In the genomic region with DNA sequence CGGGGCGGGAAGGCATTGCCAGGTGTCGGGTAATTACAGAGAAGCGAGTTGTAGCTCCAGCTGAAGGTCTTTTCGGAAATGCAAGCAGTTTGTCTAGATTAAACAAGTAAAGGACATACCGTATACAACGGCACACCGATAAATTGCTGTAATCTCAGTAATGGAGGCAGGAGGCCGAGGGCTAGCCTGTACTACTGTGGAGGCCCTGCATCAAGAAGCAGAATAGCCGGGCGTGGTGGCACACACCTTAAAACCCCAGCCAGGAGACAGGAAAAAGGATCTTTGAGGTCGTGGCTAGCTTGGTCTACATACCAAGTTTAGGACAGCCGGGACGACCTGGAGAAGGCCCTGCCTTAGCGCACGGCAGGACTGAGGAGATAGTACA, we compare ENCODE assay signal across 8 mouse cellular contexts. TPM values are rescaled to one million over a fixed set of nuclear protein-coding genes. Genes with fewer than 3 reads are reported as not detected.
DNase-seq lines count a peak whose midpoint lies in the region; ATAC-seq and TF ChIP-seq lines count a peak whose summit lies in the region.

No protein-coding gene starts in this region.

- no peak for TF ChIP-seq CTCF in kidney, postnatal 0 days (IDR thresholded peaks at IDR 0.05; ENCODE audit: low read depth)

- no peak for DNase-seq in kidney, postnatal 0 days (ENCODE audit: low spot score)
- DNase-seq in kidney, adult 11 months, result no peak
- no peak for DNase-seq in embryonic facial prominence, embryonic 10.5 days (ENCODE audit: low spot score)
- DNase-seq in urinary bladder, postnatal 25 days (ENCODE audit: low spot score), result no peak
- no peak for DNase-seq in adipocyte (ENCODE audit: low spot score)

- peak overlapping the region; percentile 73 for H3K9ac ChIP-seq in kidney, postnatal 0 days (ENCODE audit: low read depth, low read length)
- peak overlapping the region; percentile 85 for H3K9ac ChIP-seq in hindbrain, embryonic 16.5 days (ENCODE audit: low read depth, low read length)

- H3K4me2 ChIP-seq in kidney, postnatal 0 days (ENCODE audit: low read length), result peak overlapping the region; percentile 83
- H3K4me2 ChIP-seq in hindbrain, embryonic 16.5 days (ENCODE audit: low read length), result peak overlapping the region; percentile 92

- H3K4me1 ChIP-seq in kidney, postnatal 0 days (replicated peaks; ENCODE audit: insufficient read depth, low read length), result peaks cover 9% of the 10 kb centered on the region; the same call in 1 of the 2 replicates
- peaks cover 23% of the 10 kb centered on the region for H3K4me1 ChIP-seq in embryonic facial prominence, embryonic 10.5 days
- H3K4me1 ChIP-seq in hindbrain, embryonic 16.5 days (ENCODE audit: control insufficient read depth, insufficient read depth, low read depth, low read length), result peaks cover 29% of the 10 kb centered on the region

- H3K9me3 ChIP-seq in kidney, postnatal 0 days (replicated peaks; ENCODE audit: low read length), result no peaks in the 10 kb centered on the region
- H3K9me3 ChIP-seq in embryonic facial prominence, embryonic 10.5 days, result no peaks in the 10 kb centered on the region
- H3K9me3 ChIP-seq in hindbrain, embryonic 16.5 days (ENCODE audit: control insufficient read depth, low read length), result no peaks in the 10 kb centered on the region

- no peaks in the 10 kb centered on the region for H3K27me3 ChIP-seq in kidney, postnatal 0 days (ENCODE audit: insufficient read depth, low read length)
- no peaks in the 10 kb centered on the region for H3K27me3 ChIP-seq in embryonic facial prominence, embryonic 10.5 days (replicated peaks; ENCODE audit: low read depth, poor library complexity, severe bottlenecking)
- no peaks in the 10 kb centered on the region for H3K27me3 ChIP-seq in hindbrain, embryonic 16.5 days (replicated peaks; ENCODE audit: control insufficient read depth, insufficient read depth, low read length)

- H3K36me3 ChIP-seq in kidney, postnatal 0 days (ENCODE audit: insufficient read depth, low read length), result peaks cover 27% of the 10 kb centered on the region
- H3K36me3 ChIP-seq in embryonic facial prominence, embryonic 10.5 days (replicated peaks), result peaks cover 34% of the 10 kb centered on the region
- peaks cover 16% of the 10 kb centered on the region for H3K36me3 ChIP-seq in hindbrain, embryonic 16.5 days (ENCODE audit: control insufficient read depth, insufficient read depth, low read length)

- WGBS in kidney, postnatal 0 days, result 11% methylated on average over 16 of the region's 16 CpGs
- WGBS in embryonic facial prominence, embryonic 10.5 days, result 15% methylated on average over 16 of the region's 16 CpGs
- 13% methylated on average over 16 of the region's 16 CpGs for WGBS in hindbrain, embryonic 16.5 days

- peak overlapping the region; percentile 87 for H3K4me3 ChIP-seq in kidney, postnatal 0 days (replicated peaks; ENCODE audit: low read depth, low read length)
- peak overlapping the region; percentile 85 for H3K4me3 ChIP-seq in embryonic facial prominence, embryonic 10.5 days
- peak overlapping the region; percentile 79 for H3K4me3 ChIP-seq in hindbrain, embryonic 16.5 days (ENCODE audit: low read length)

- H3K27ac ChIP-seq in kidney, postnatal 0 days, result peak overlapping the region; percentile 92
- H3K27ac ChIP-seq in embryonic facial prominence, embryonic 10.5 days (replicated peaks), result peak overlapping the region; percentile 96
- peak overlapping the region; percentile 86 for H3K27ac ChIP-seq in hindbrain, embryonic 16.5 days (ENCODE audit: low read depth, low read length)

- ATAC-seq in kidney, postnatal 0 days (replicated peaks; ENCODE audit: low FRiP score, low read depth), result peak; percentile 18
- peak; percentile 7; the same call in 1 of the 2 replicates for ATAC-seq in hindbrain, embryonic 16.5 days
- ATAC-seq in monocyte, adult 5-6 weeks (replicated peaks; ENCODE audit: insufficient number of reproducible peaks, low FRiP score, low TSS enrichment, poor library complexity, severe bottlenecking), result peak; percentile 3; the same call in 1 of the 2 replicates
- ATAC-seq in CD4-positive, CD25-positive, alpha-beta regulatory T cell, adult 4 months, result no peak

RNA-seq across cellular contexts. Expression of a gene that starts 0.5 kb away (rescaled TPM):
- 32.2 and 34.5 TPM in 2 replicates for polyA plus RNA-seq in kidney, postnatal 0 days (2015; fragmentation: Nextera tagmentation; extraction: Ambion mirVana)
- polyA plus RNA-seq in embryonic facial prominence, embryonic 10.5 days (2016; fragmentation: Nextera tagmentation; extraction: Ambion mirVana), result 66.9 and 74.2 TPM in 2 replicates
- 29.3 and 35.2 TPM in 2 replicates for polyA plus RNA-seq in hindbrain, embryonic 16.5 days (2015; fragmentation: Nextera tagmentation; extraction: Ambion mirVana)
- total RNA-seq in monocyte, adult 5-6 weeks (2017), result 14.7 to 21.2 TPM (median 15.2 TPM) in 3 replicates
- 10 to 100 TPM; 27.9 to 60.5 TPM for polyA plus RNA-seq in CD4-positive, CD25-positive, alpha-beta regulatory T cell, adult 4 months (2017; shearing (Covaris generic))

RNA-seq across cellular contexts. Expression of a gene that starts 12.1 kb away (rescaled TPM):
- not detected in 2 replicates for polyA plus RNA-seq in kidney, postnatal 0 days (2015; fragmentation: Nextera tagmentation; extraction: Ambion mirVana)
- not detected in 2 replicates for polyA plus RNA-seq in embryonic facial prominence, embryonic 10.5 days (2016; fragmentation: Nextera tagmentation; extraction: Ambion mirVana)
- polyA plus RNA-seq in hindbrain, embryonic 16.5 days (2015; fragmentation: Nextera tagmentation; extraction: Ambion mirVana), result not detected in 2 replicates
- not detected in 3 replicates for total RNA-seq in monocyte, adult 5-6 weeks (2017)
- polyA plus RNA-seq in CD4-positive, CD25-positive, alpha-beta regulatory T cell, adult 4 months (2017; shearing (Covaris generic)), result not detected

RNA-seq across cellular contexts. Expression of a gene that starts 20.5 kb away (rescaled TPM):
- polyA plus RNA-seq in kidney, postnatal 0 days (2015; fragmentation: Nextera tagmentation; extraction: Ambion mirVana), result 1.1 TPM in 2 replicates
- polyA plus RNA-seq in embryonic facial prominence, embryonic 10.5 days (2016; fragmentation: Nextera tagmentation; extraction: Ambion mirVana), result 9.8 and 10.5 TPM in 2 replicates
- polyA plus RNA-seq in hindbrain, embryonic 16.5 days (2015; fragmentation: Nextera tagmentation; extraction: Ambion mirVana), result 72.1 and 81.0 TPM in 2 replicates
- total RNA-seq in monocyte, adult 5-6 weeks (2017), result 0.78 to 2.7 TPM (median 0.85 TPM) in 3 replicates
- polyA plus RNA-seq in CD4-positive, CD25-positive, alpha-beta regulatory T cell, adult 4 months (2017; shearing (Covaris generic)), result under 1 TPM in 1 of 2 experiments, not detected in 1; 0.22 TPM

RNA-seq across cellular contexts. Expression of a gene that starts 31.9 kb away (rescaled TPM):
- polyA plus RNA-seq in kidney, postnatal 0 days (2015; fragmentation: Nextera tagmentation; extraction: Ambion mirVana), result 25.0 and 26.5 TPM in 2 replicates
- polyA plus RNA-seq in embryonic facial prominence, embryonic 10.5 days (2016; fragmentation: Nextera tagmentation; extraction: Ambion mirVana), result 5.0 and 5.1 TPM in 2 replicates
- 26.6 and 30.6 TPM in 2 replicates for polyA plus RNA-seq in hindbrain, embryonic 16.5 days (2015; fragmentation: Nextera tagmentation; extraction: Ambion mirVana)
- total RNA-seq in monocyte, adult 5-6 weeks (2017), result not detected in 3 replicates
- polyA plus RNA-seq in CD4-positive, CD25-positive, alpha-beta regulatory T cell, adult 4 months (2017; shearing (Covaris generic)), result 1 to 10 TPM; 4.2 to 5.6 TPM
